Mouse (Mus musculus): ENCODE measurements around the gene Erp44. TPM values are rescaled to one million over a fixed set of nuclear protein-coding genes. Genes with fewer than 3 reads are reported as not detected.

Erp44 gene
- polyA plus RNA-seq, 1 experiment from 2014 or later = 121 TPM

GRCm38 (mm10) chr4:48182115-48182806 lies 97.1 kb downstream of the Erp44 start:
- no peaks in the 10 kb centered on the region for H3K9me3 ChIP-seq (ENCODE audit: control insufficient read depth, low read length)
- H3K4me1 ChIP-seq (replicated peaks; ENCODE audit: control insufficient read depth, insufficient read depth) = no peaks in the 10 kb centered on the region
- 94% methylated on average over 8 of the region's 8 CpGs for WGBS
- no peak overlapping the region for H3K4me3 ChIP-seq (ENCODE audit: low read depth, low read length)
- H3K36me3 ChIP-seq (ENCODE audit: control insufficient read depth, insufficient read depth, low read length) = no peaks in the 10 kb centered on the region
- no peak overlapping the region for H3K27ac ChIP-seq (replicated peaks)
- ATAC-seq (ENCODE audit: low FRiP score, low TSS enrichment) = no peak
- H3K9ac ChIP-seq (ENCODE audit: low read length) = no peak overlapping the region
- no peaks in the 10 kb centered on the region for H3K27me3 ChIP-seq (ENCODE audit: control insufficient read depth, insufficient read depth, low read length)
- no peak for DNase-seq (ENCODE audit: low spot score)
- no peak overlapping the region for H3K4me2 ChIP-seq (replicated peaks; ENCODE audit: low read depth)
- TF ChIP-seq CTCF (IDR thresholded peaks at IDR 0.05; ENCODE audit: low read depth) (no peak), EP300 (optimal IDR thresholded peaks at IDR 0.05) (no peak)

GRCm38 (mm10) chr4:48181366-48181765 lies 98.0 kb downstream of the Erp44 start:
- Histone ChIP-seq H3K4me1 (replicated peaks; ENCODE audit: control insufficient read depth, insufficient read depth) (no peaks in the 10 kb centered on the region), H3K4me2 (replicated peaks; ENCODE audit: low read depth) (no peak overlapping the region), H3K27me3 (ENCODE audit: control insufficient read depth, insufficient read depth, low read length) (no peaks in the 10 kb centered on the region), H3K9ac (ENCODE audit: low read length) (no peak overlapping the region), H3K36me3 (ENCODE audit: control insufficient read depth, insufficient read depth, low read length) (no peaks in the 10 kb centered on the region), H3K4me3 (ENCODE audit: low read depth, low read length) (no peak overlapping the region), H3K9me3 (ENCODE audit: control insufficient read depth, low read length) (no peaks in the 10 kb centered on the region), H3K27ac (replicated peaks) (no peak overlapping the region)
- DNase-seq (ENCODE audit: low spot score) (no peak), ATAC-seq (ENCODE audit: low FRiP score, low TSS enrichment) (no peak)
- TF ChIP-seq EP300 (optimal IDR thresholded peaks at IDR 0.05) = no peak
- no peak for TF ChIP-seq CTCF (IDR thresholded peaks at IDR 0.05; ENCODE audit: low read depth)
- 84% methylated on average over 6 of the region's 6 CpGs for WGBS

- Histone ChIP-seq H3K27ac (replicated peaks) (no peak overlapping the region), H3K9me3 (ENCODE audit: control insufficient read depth, low read length) (no peaks in the 10 kb centered on the region), H3K27me3 (ENCODE audit: control insufficient read depth, insufficient read depth, low read length) (no peaks in the 10 kb centered on the region), H3K4me1 (replicated peaks; ENCODE audit: control insufficient read depth, insufficient read depth) (no peaks in the 10 kb centered on the region), H3K4me3 (ENCODE audit: low read depth, low read length) (no peak overlapping the region), H3K36me3 (ENCODE audit: control insufficient read depth, insufficient read depth, low read length) (no peaks in the 10 kb centered on the region), H3K9ac (ENCODE audit: low read length) (no peak overlapping the region), H3K4me2 (replicated peaks; ENCODE audit: low read depth) (no peak overlapping the region)
- DNase-seq (ENCODE audit: low spot score) (no peak), ATAC-seq (ENCODE audit: low FRiP score, low TSS enrichment) (no peak)
- TF ChIP-seq EP300 (optimal IDR thresholded peaks at IDR 0.05) = no peak
- TF ChIP-seq CTCF (IDR thresholded peaks at IDR 0.05; ENCODE audit: low read depth) = no peak
- 29% methylated on average over 2 of the region's 2 CpGs for WGBS
Observed at GRCm38 (mm10) chr4:48180922-48181321, 98.4 kb downstream of the Erp44 start.

- Histone ChIP-seq H3K4me1 (replicated peaks; ENCODE audit: control insufficient read depth, insufficient read depth) (no peaks in the 10 kb centered on the region), H3K4me3 (ENCODE audit: low read depth, low read length) (no peak overlapping the region), H3K27ac (replicated peaks) (no peak overlapping the region), H3K4me2 (replicated peaks; ENCODE audit: low read depth) (no peak overlapping the region), H3K9me3 (ENCODE audit: control insufficient read depth, low read length) (no peaks in the 10 kb centered on the region), H3K27me3 (ENCODE audit: control insufficient read depth, insufficient read depth, low read length) (no peaks in the 10 kb centered on the region), H3K36me3 (ENCODE audit: control insufficient read depth, insufficient read depth, low read length) (no peaks in the 10 kb centered on the region), H3K9ac (ENCODE audit: low read length) (no peak overlapping the region)
- WGBS = 78% methylated on average over 3 of the region's 3 CpGs
- no peak for ATAC-seq (ENCODE audit: low FRiP score, low TSS enrichment)
- DNase-seq (ENCODE audit: low spot score) = no peak
- TF ChIP-seq CTCF (IDR thresholded peaks at IDR 0.05; ENCODE audit: low read depth) (no peak), EP300 (optimal IDR thresholded peaks at IDR 0.05) (no peak)
Observed at GRCm38 (mm10) chr4:48175666-48176065, 103.7 kb downstream of the Erp44 start.

- Histone ChIP-seq H3K9ac (ENCODE audit: low read length) (no peak overlapping the region), H3K36me3 (ENCODE audit: control insufficient read depth, insufficient read depth, low read length) (peaks cover 2% of the 10 kb centered on the region; the same call in 1 of the 2 replicates), H3K4me2 (replicated peaks; ENCODE audit: low read depth) (no peak overlapping the region), H3K27ac (replicated peaks) (no peak overlapping the region), H3K4me3 (ENCODE audit: low read depth, low read length) (no peak overlapping the region), H3K9me3 (ENCODE audit: control insufficient read depth, low read length) (no peaks in the 10 kb centered on the region), H3K4me1 (replicated peaks; ENCODE audit: control insufficient read depth, insufficient read depth) (no peaks in the 10 kb centered on the region), H3K27me3 (ENCODE audit: control insufficient read depth, insufficient read depth, low read length) (no peaks in the 10 kb centered on the region)
- TF ChIP-seq CTCF (IDR thresholded peaks at IDR 0.05; ENCODE audit: low read depth) (no peak), EP300 (optimal IDR thresholded peaks at IDR 0.05) (no peak)
- 83% methylated on average over 5 of the region's 5 CpGs for WGBS
- DNase-seq (ENCODE audit: low spot score) = no peak
- no peak for ATAC-seq (ENCODE audit: low FRiP score, low TSS enrichment)
Observed at GRCm38 (mm10) chr4:48163851-48164250, 115.5 kb downstream of the Erp44 start.

GRCm38 (mm10) chr4:48160386-48160785 lies 119.0 kb downstream of the Erp44 start:
- no peak for TF ChIP-seq EP300 (optimal IDR thresholded peaks at IDR 0.05)
- no peak for TF ChIP-seq CTCF (IDR thresholded peaks at IDR 0.05; ENCODE audit: low read depth)
- ATAC-seq (ENCODE audit: low FRiP score, low TSS enrichment) = no peak
- H3K4me1 ChIP-seq (replicated peaks; ENCODE audit: control insufficient read depth, insufficient read depth) = no peaks in the 10 kb centered on the region

More at GRCm38 (mm10) chr4:48160386-48160785, 119.0 kb downstream of the Erp44 start:
- Histone ChIP-seq H3K4me2 (replicated peaks; ENCODE audit: low read depth) (no peak overlapping the region), H3K27ac (replicated peaks) (no peak overlapping the region), H3K9me3 (ENCODE audit: control insufficient read depth, low read length) (no peaks in the 10 kb centered on the region), H3K27me3 (ENCODE audit: control insufficient read depth, insufficient read depth, low read length) (no peaks in the 10 kb centered on the region), H3K4me3 (ENCODE audit: low read depth, low read length) (no peak overlapping the region), H3K36me3 (ENCODE audit: control insufficient read depth, insufficient read depth, low read length) (peaks cover 2% of the 10 kb centered on the region; the same call in 1 of the 2 replicates), H3K9ac (ENCODE audit: low read length) (no peak overlapping the region)
- no peak for DNase-seq (ENCODE audit: low spot score)
- 73% methylated on average over 4 of the region's 4 CpGs for WGBS
